Mouse (Mus musculus) midbrain, embryonic 14.5 days (tissue): ENCODE results near the gene Iqcf4. TPM values are rescaled to one million over a fixed set of nuclear protein-coding genes. Genes with fewer than 3 reads are reported as not detected.
"Not testable (repeated sequence)": the region's sequence is repeated elsewhere in the genome, so short reads cannot be mapped to it uniquely, and the experiment has no call there.

Experiments used
- ATAC-seq: fragments of 200-750 bp; cut with Nextera tagmentation; 2 replicates; pipeline ENCODE4 v1.8.0; 2017; ENCODE audit warnings: moderate number of reproducible peaks, moderate library complexity; ENCODE audit not compliant: low FRiP score, low TSS enrichment
- DNase-seq: peaks from one replicate; pipeline ENCODE4 v3.0.0-alpha.2; 2015
- H3K27ac ChIP-seq: fragments of 300-500 bp; sonication (generic); replicated peaks from 2 replicates; pipeline ENCODE4 v1.5.1; 2014; ENCODE audit warnings: mild to moderate bottlenecking, low read depth, low read length, moderate library complexity
- H3K27me3 ChIP-seq: fragments of 300-500 bp; sonication (generic); 2 replicates; pipeline ENCODE4 v1.6.1; 2014; ENCODE audit warnings: low read length, control low read depth, mixed read lengths; ENCODE audit not compliant: control insufficient read depth, insufficient read depth
- H3K36me3 ChIP-seq: fragments of 300-500 bp; sonication (generic); 2 replicates; pipeline ENCODE4 v1.6.1; 2014; ENCODE audit warnings: low read length, control low read depth; ENCODE audit not compliant: control insufficient read depth, insufficient read depth
- H3K4me1 ChIP-seq: fragments of 300-500 bp; sonication (generic); 2 replicates; pipeline ENCODE4 v1.6.1; 2014; ENCODE audit warnings: mild to moderate bottlenecking, antibody characterized with exemption, low read length, control low read depth; ENCODE audit not compliant: control insufficient read depth, insufficient read depth
- H3K4me2 ChIP-seq: fragments of 300-500 bp; sonication (generic); 2 replicates; pipeline ENCODE4 v1.6.1; 2014; ENCODE audit warnings: mild to moderate bottlenecking, low read length, moderate library complexity
- H3K4me3 ChIP-seq: fragments of 300-500 bp; sonication (generic); replicated peaks from 2 replicates; pipeline ENCODE4 v1.5.1; 2014; ENCODE audit warnings: low read depth, low read length
- H3K9ac ChIP-seq: fragments of 300-500 bp; sonication (generic); replicated peaks from 2 replicates; pipeline ENCODE4 v1.6.1; 2014; ENCODE audit warnings: mild to moderate bottlenecking, low read length, moderate library complexity
- H3K9me3 ChIP-seq: fragments of 300-500 bp; sonication (generic); 2 replicates; pipeline ENCODE4 v1.6.1; 2016; ENCODE audit warnings: low read length, control low read depth, mixed read lengths; ENCODE audit not compliant: control insufficient read depth
- WGBS: fragments of 180-500 bp; shearing (Covaris S2); extraction: QIAGEN DNeasy Blood & Tissue Kit; methylation state at CpG from one replicate; pipeline ENCODE4 v1.1.7; 2014; 5-methylcytosine and 5-hydroxymethylcytosine counted together
- polyA plus RNA-seq: library from polyadenylated mRNA; unstranded; fragments of >200 nt; fragmentation: Nextera tagmentation; extraction: Ambion mirVana; gene quantifications from 2 replicates; pipeline ENCODE4 v1.2.1, GENCODE M21; 2014

Gene Iqcf4
- polyA plus RNA-seq, 1 experiment from 2014 or later: not detected

- H3K4me1 ChIP-seq, H3K36me3 ChIP-seq, H3K9me3 ChIP-seq, H3K4me2 ChIP-seq, H3K27ac ChIP-seq, H3K4me3 ChIP-seq, DNase-seq, ATAC-seq, H3K9ac ChIP-seq, H3K27me3 ChIP-seq: not testable (repeated sequence)
- WGBS: 15% methylated on average over 4 of the region's 4 CpGs
Measured at GRCm38 (mm10) chr9:106595402-106595801, 24.6 kb upstream of the Iqcf4 start.

- Histone ChIP-seq H3K9ac (no peak overlapping the region), H3K9me3 (no peaks in the 10 kb centered on the region), H3K27me3 (no peaks in the 10 kb centered on the region), H3K4me2 (no peak overlapping the region), H3K4me1 (no peaks in the 10 kb centered on the region), H3K4me3 (no peak overlapping the region), H3K36me3 (no peaks in the 10 kb centered on the region), H3K27ac (no peak overlapping the region)
- no peak for DNase-seq
- ATAC-seq: no peak
- 94% methylated on average over 5 of the region's 5 CpGs for WGBS
Measured at GRCm38 (mm10) chr9:106592158-106592557, 21.4 kb upstream of the Iqcf4 start.

- H3K27me3 ChIP-seq: no peaks in the 10 kb centered on the region
- DNase-seq: no peak
- H3K27ac ChIP-seq: no peak overlapping the region
- H3K9me3 ChIP-seq: no peaks in the 10 kb centered on the region
- no peak overlapping the region for H3K4me3 ChIP-seq
- H3K4me1 ChIP-seq: no peaks in the 10 kb centered on the region
- H3K4me2 ChIP-seq: no peak overlapping the region
- no peaks in the 10 kb centered on the region for H3K36me3 ChIP-seq
- 84% methylated on average over 1 of the region's 1 CpGs for WGBS
- no peak for ATAC-seq
- H3K9ac ChIP-seq: no peak overlapping the region
Measured at GRCm38 (mm10) chr9:106582552-106582951, 11.8 kb upstream of the Iqcf4 start.

GRCm38 (mm10) chr9:106580016-106580415 is 9.2 kb upstream of the Iqcf4 start:
- DNase-seq (no peak), ATAC-seq (no peak)
- H3K27ac ChIP-seq: no peak overlapping the region
- 88% methylated on average over 7 of the region's 7 CpGs for WGBS
- no peaks in the 10 kb centered on the region for H3K36me3 ChIP-seq
- H3K9ac ChIP-seq: no peak overlapping the region
- no peaks in the 10 kb centered on the region for H3K9me3 ChIP-seq
- H3K4me3 ChIP-seq: no peak overlapping the region
- no peaks in the 10 kb centered on the region for H3K4me1 ChIP-seq
- H3K27me3 ChIP-seq: no peaks in the 10 kb centered on the region
- no peak overlapping the region for H3K4me2 ChIP-seq

- 84% methylated on average over 2 of the region's 2 CpGs for WGBS
- ATAC-seq: no peak
Measured at GRCm38 (mm10) chr9:106576112-106576511, 5.3 kb upstream of the Iqcf4 start.

GRCm38 (mm10) chr9:106573366-106573765 is 2.6 kb upstream of the Iqcf4 start:
- Histone ChIP-seq H3K27ac (no peak overlapping the region), H3K4me1 (no peaks in the 10 kb centered on the region), H3K27me3 (no peaks in the 10 kb centered on the region), H3K4me2 (no peak overlapping the region), H3K9me3 (no peaks in the 10 kb centered on the region), H3K36me3 (no peaks in the 10 kb centered on the region), H3K9ac (no peak overlapping the region), H3K4me3 (no peak overlapping the region)
- WGBS: 95% methylated on average over 5 of the region's 5 CpGs
- ATAC-seq (no peak), DNase-seq (no peak)

More at GRCm38 (mm10) chr9:106576112-106576511, 5.3 kb upstream of the Iqcf4 start:
- no peak overlapping the region for H3K4me2 ChIP-seq
- H3K27ac ChIP-seq: no peak overlapping the region
- H3K27me3 ChIP-seq: no peaks in the 10 kb centered on the region
- H3K36me3 ChIP-seq: no peaks in the 10 kb centered on the region
- no peak for DNase-seq
- no peaks in the 10 kb centered on the region for H3K9me3 ChIP-seq
- no peaks in the 10 kb centered on the region for H3K4me1 ChIP-seq
- no peak overlapping the region for H3K4me3 ChIP-seq
- H3K9ac ChIP-seq: no peak overlapping the region

- ATAC-seq: no peak
- no peaks in the 10 kb centered on the region for H3K4me1 ChIP-seq
- H3K4me2 ChIP-seq: no peak overlapping the region
- no peaks in the 10 kb centered on the region for H3K36me3 ChIP-seq
- H3K27ac ChIP-seq: no peak overlapping the region
- H3K9me3 ChIP-seq: no peaks in the 10 kb centered on the region
- H3K4me3 ChIP-seq: no peak overlapping the region
- H3K27me3 ChIP-seq: no peaks in the 10 kb centered on the region
- 86% methylated on average over 2 of the region's 2 CpGs for WGBS
- no peak for DNase-seq
- H3K9ac ChIP-seq: no peak overlapping the region
Measured at GRCm38 (mm10) chr9:106572186-106572585, 1.4 kb upstream of the Iqcf4 start.

GRCm38 (mm10) chr9:106566437-106566836 is 4.4 kb downstream of the Iqcf4 start:
- Histone ChIP-seq H3K36me3 (no peaks in the 10 kb centered on the region), H3K9me3 (no peaks in the 10 kb centered on the region), H3K4me1 (no peaks in the 10 kb centered on the region), H3K27ac (no peak overlapping the region), H3K9ac (no peak overlapping the region), H3K27me3 (no peaks in the 10 kb centered on the region), H3K4me3 (no peak overlapping the region), H3K4me2 (no peak overlapping the region)
- DNase-seq: no peak
- no peak for ATAC-seq
- WGBS: 72% methylated on average over 11 of the region's 11 CpGs

- 80% methylated on average over 8 of the region's 8 CpGs for WGBS
Measured at GRCm38 (mm10) chr9:106564025-106564424, 6.8 kb downstream of the Iqcf4 start.

More at GRCm38 (mm10) chr9:106564025-106564424, 6.8 kb downstream of the Iqcf4 start:
- Histone ChIP-seq H3K4me1 (no peaks in the 10 kb centered on the region), H3K4me3 (no peak overlapping the region), H3K9me3 (no peaks in the 10 kb centered on the region), H3K36me3 (no peaks in the 10 kb centered on the region), H3K4me2 (no peak overlapping the region), H3K9ac (no peak overlapping the region), H3K27ac (no peak overlapping the region), H3K27me3 (no peaks in the 10 kb centered on the region)
- DNase-seq (no peak), ATAC-seq (no peak)
